Mouse (Mus musculus): ENCODE measurements around the gene Tgif1.

Tgif1 gene

GRCm38 (mm10) chr17:70806600-70806999 is 46.7 kb downstream of the Tgif1 start:
- no peak for DNase-seq (ENCODE audit: low read depth)

GRCm38 (mm10) chr17:70805866-70806265 is 47.5 kb downstream of the Tgif1 start:
- no peak for DNase-seq (ENCODE audit: low read depth)

- DNase-seq (ENCODE audit: low read depth): no peak
These were observed 51.3 kb downstream of the Tgif1 start for GRCm38 (mm10) chr17:70802022-70802421.

GRCm38 (mm10) chr17:70799266-70799665 is 54.1 kb downstream of the Tgif1 start:
- no peak for DNase-seq (ENCODE audit: low read depth)

- DNase-seq (ENCODE audit: low read depth): no peak
These were observed 55.6 kb downstream of the Tgif1 start for GRCm38 (mm10) chr17:70797773-70798045.

- no peak for DNase-seq (ENCODE audit: low read depth)
These were observed 56.2 kb downstream of the Tgif1 start for GRCm38 (mm10) chr17:70796940-70797772.

- DNase-seq (ENCODE audit: low read depth): no peak
These were observed 58.1 kb downstream of the Tgif1 start for GRCm38 (mm10) chr17:70795196-70795595.

- DNase-seq (ENCODE audit: low read depth): no peak
These were observed 58.6 kb downstream of the Tgif1 start for GRCm38 (mm10) chr17:70794722-70795121.

GRCm38 (mm10) chr17:70794291-70794690 is 59.1 kb downstream of the Tgif1 start:
- DNase-seq (ENCODE audit: low read depth): no peak
